Mouse (Mus musculus) CD8-positive naive resting alpha-beta T cell, adult 2 months (primary cell): ENCODE measurements around the gene Trip4.

Experiments used
- DNase-seq, 2 experiments: peaks; one replicate each; pipeline ENCODE4 v3.0.0; 2022; ENCODE audit warnings: low read depth in 2 of 2, low spot score in 2 of 2

Gene Trip4

GRCm38 (mm10) chr9:65834628-65835354 is 73.8 kb downstream of the Trip4 start:
- DNase-seq, result no peak

- DNase-seq, result no peak
These were observed 75.0 kb downstream of the Trip4 start for GRCm38 (mm10) chr9:65833640-65834039.

GRCm38 (mm10) chr9:65833230-65833629 is 75.4 kb downstream of the Trip4 start:
- DNase-seq, result no peak

GRCm38 (mm10) chr9:65832041-65832440 is 76.6 kb downstream of the Trip4 start:
- DNase-seq, result no peak

- DNase-seq, result no peak
These were observed 77.4 kb downstream of the Trip4 start for GRCm38 (mm10) chr9:65831164-65831563.

GRCm38 (mm10) chr9:65830255-65830654 is 78.3 kb downstream of the Trip4 start:
- DNase-seq, result no peak

- DNase-seq, result peak in 1 of 2 experiments; percentile 35
These were observed 79.2 kb downstream of the Trip4 start for GRCm38 (mm10) chr9:65829410-65829809.

GRCm38 (mm10) chr9:65828511-65828910 is 80.1 kb downstream of the Trip4 start:
- DNase-seq, result peak in 1 of 2 experiments; percentile 2

- no peak for DNase-seq
These were observed 80.6 kb downstream of the Trip4 start for GRCm38 (mm10) chr9:65828016-65828403.

GRCm38 (mm10) chr9:65827344-65828015 is 81.1 kb downstream of the Trip4 start, which contains the start of gene Zfp609:
Gene Zfp609, minus strand, starts transcription at chr9:65827564.
- peak; percentile 83 to 90 for DNase-seq

GRCm38 (mm10) chr9:65826588-65827343 is 81.8 kb downstream of the Trip4 start:
- peak in 1 of 2 experiments; percentile 34 for DNase-seq

GRCm38 (mm10) chr9:65826226-65826587 is 82.4 kb downstream of the Trip4 start:
- peak in 1 of 2 experiments; percentile 6 for DNase-seq

- no peak for DNase-seq
These were observed 84.7 kb downstream of the Trip4 start for GRCm38 (mm10) chr9:65823716-65824462.

- no peak for DNase-seq
These were observed 86.6 kb downstream of the Trip4 start for GRCm38 (mm10) chr9:65822011-65822410.

- DNase-seq, result no peak
These were observed 88.3 kb downstream of the Trip4 start for GRCm38 (mm10) chr9:65820301-65820700.

GRCm38 (mm10) chr9:65818402-65818801 is 90.2 kb downstream of the Trip4 start:
- no peak for DNase-seq

GRCm38 (mm10) chr9:65812841-65813240 is 95.8 kb downstream of the Trip4 start:
- DNase-seq, result no peak

- no peak for DNase-seq
These were observed 96.8 kb downstream of the Trip4 start for GRCm38 (mm10) chr9:65811784-65812183.

- DNase-seq, result no peak
These were observed 100.8 kb downstream of the Trip4 start for GRCm38 (mm10) chr9:65807818-65808217.

- no peak for DNase-seq
These were observed 101.3 kb downstream of the Trip4 start for GRCm38 (mm10) chr9:65807251-65807650.

GRCm38 (mm10) chr9:65799770-65800169 is 108.8 kb downstream of the Trip4 start:
- no peak for DNase-seq
